In genomic region chr19:14499835-14500425, GRCm38 (mm10) we compare ENCODE assay signal across 17 mouse cellular contexts.
DNase-seq lines count a peak whose midpoint lies in the region; TF ChIP-seq lines count a peak whose summit lies in the region.
"Had no signal": no experiment of that assay in that cellular context is flagged by ENCODE, and none has a peak within 500 bp of the region (broad histone marks: within the 10 kb centered on the region; RNA-seq: fewer than 3 reads in every experiment).

No protein-coding gene starts in this region.

- H3K27ac ChIP-seq in left cerebral cortex, adult 2 months, result no peak overlapping the region
- H3K27ac ChIP-seq: embryonic facial prominence, embryonic 13.5 days; forebrain, embryonic 10.5 days; heart, embryonic 13.5 days; hindbrain, embryonic 15.5 days had no signal

- H3K4me3 ChIP-seq in left cerebral cortex, adult 2 months, result no peak overlapping the region
- H3K4me3 ChIP-seq: embryonic facial prominence, embryonic 13.5 days; forebrain, embryonic 10.5 days; heart, embryonic 13.5 days; hindbrain, embryonic 15.5 days had no signal

- TF ChIP-seq CTCF in left cerebral cortex, adult 2 months (IDR thresholded peaks at IDR 0.05), result peak; percentile 11; the same call in 1 of the 2 replicates

- DNase-seq in embryo, embryonic 10 days (ENCODE audit: low spot score), result peak; percentile 24
- DNase-seq in embryo, embryonic 10.5 days (ENCODE audit: low spot score), result no peak
- DNase-seq in left cerebral cortex, adult 2 months (ENCODE audit: extremely low spot score in 1 of 2, low spot score in 2 of 2), result no peak
- no peak for DNase-seq in left cerebral cortex, postnatal 10 days (ENCODE audit: extremely low spot score in 1 of 2, low spot score in 2 of 2)
- DNase-seq in B cell, adult 2 months, result peak; percentile 3 to 8
- peak; percentile 60 for DNase-seq in gonadal fat pad, adult 2 months (ENCODE audit: low read depth)
- DNase-seq in gastrocnemius, postnatal 4 days (ENCODE audit: low spot score in 2 of 2), result no peak
- no peak for DNase-seq in adrenal gland, postnatal 10 days
- DNase-seq: adrenal gland, postnatal 25 days; cerebellum, adult 18-20 months; cerebellum, adult 9-11 months; gastrocnemius, postnatal 10 days; heart, postnatal 36 days had no signal

- intact Hi-C loops in left cerebral cortex, adult 2 months (cut with DNase I), result no loop called here
- intact Hi-C loops in left cerebral cortex, postnatal 10 days (cut with DNase I), result no loop called here

Comparison
In these comparisons a context has a peak if more than half of its experiments do, and no peak if none do; other contexts are left out.
1. DNase-seq: peak in embryo, embryonic 10 days (single experiment), B cell, adult 2 months (2 of 2) and gonadal fat pad, adult 2 months (single experiment); none in embryo, embryonic 10.5 days (single experiment), left cerebral cortex, adult 2 months (0 of 2), left cerebral cortex, postnatal 10 days (0 of 2), gastrocnemius, postnatal 4 days (0 of 2) and adrenal gland, postnatal 10 days (single experiment).